Mouse (Mus musculus): ENCODE data around the gene Cacna1c. TPM values are rescaled to one million over a fixed set of nuclear protein-coding genes. Genes with fewer than 3 reads are reported as not detected.

Cacna1c gene
- polyA plus RNA-seq, 1 experiment: 16.7 TPM

DNA sequence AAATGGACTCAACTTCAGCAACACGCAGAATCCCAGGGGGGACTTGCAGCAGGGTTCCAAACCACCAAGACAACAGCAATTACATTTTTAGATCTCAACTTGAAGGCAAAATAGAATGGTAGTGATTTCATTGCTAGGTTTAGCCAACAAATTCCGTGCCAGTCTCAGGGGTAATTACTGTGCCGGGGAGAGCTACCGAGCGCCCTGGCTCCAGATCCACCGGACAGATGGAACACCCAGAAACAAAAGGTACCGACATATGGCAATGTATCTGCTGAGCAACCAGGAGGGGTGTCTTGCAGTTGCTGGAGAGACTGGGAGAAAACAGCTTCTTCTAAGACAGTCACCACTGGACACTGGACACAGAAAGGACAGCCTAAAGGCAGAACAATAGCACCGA lies 442.4 kb downstream of the Cacna1c start:
- Histone ChIP-seq H3K27me3 (ENCODE audit: control insufficient read depth, insufficient read depth, low read length) (no peaks in the 10 kb centered on the region), H3K27ac (ENCODE audit: insufficient read depth, low read length) (peak overlapping the region; percentile 88), H3K4me1 (ENCODE audit: control insufficient read depth, insufficient read depth, low read length) (peaks cover 39% of the 10 kb centered on the region), H3K4me3 (replicated peaks; ENCODE audit: insufficient read depth, low read depth, low read length) (no peak overlapping the region)
- TF ChIP-seq POLR2A (IDR thresholded peaks at IDR 0.05; ENCODE audit: borderline replicate concordance, insufficient read depth, low read length): no peak
- no peak for TF ChIP-seq CTCF (IDR thresholded peaks at IDR 0.05; ENCODE audit: borderline replicate concordance, insufficient read depth, low read depth, low read length)
- 8% methylated on average over 8 of the region's 8 CpGs for WGBS
- DNase-seq: peak; percentile 92 to 97

DNA sequence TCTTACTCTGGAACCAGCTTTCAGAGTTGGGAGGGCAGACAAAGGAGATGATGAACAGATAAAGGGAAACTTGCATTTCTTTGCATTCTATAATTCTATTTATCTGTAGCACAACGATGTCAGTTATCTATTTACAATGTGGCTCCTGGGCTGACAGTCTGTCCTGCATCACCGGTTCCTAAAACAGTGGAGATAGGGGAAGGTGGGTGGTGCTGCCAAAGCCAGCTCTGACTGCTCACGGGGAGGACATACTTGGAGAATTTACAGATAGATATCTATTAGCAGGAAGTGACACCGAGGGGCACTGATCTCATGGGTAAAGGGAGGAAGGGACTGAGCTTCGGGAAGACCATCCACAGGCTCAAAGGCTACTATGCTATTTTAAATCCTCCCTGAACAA lies 443.2 kb downstream of the Cacna1c start:
- DNase-seq: peak; percentile 49 to 51
- H3K4me3 ChIP-seq (replicated peaks; ENCODE audit: insufficient read depth, low read depth, low read length): no peak overlapping the region
- H3K27me3 ChIP-seq (ENCODE audit: control insufficient read depth, insufficient read depth, low read length): no peaks in the 10 kb centered on the region
- TF ChIP-seq POLR2A (IDR thresholded peaks at IDR 0.05; ENCODE audit: borderline replicate concordance, insufficient read depth, low read length) (no peak), CTCF (IDR thresholded peaks at IDR 0.05; ENCODE audit: borderline replicate concordance, insufficient read depth, low read depth, low read length) (no peak)
- peak overlapping the region; percentile 88 for H3K27ac ChIP-seq (ENCODE audit: insufficient read depth, low read length)
- 13% methylated on average over 5 of the region's 5 CpGs for WGBS
- H3K4me1 ChIP-seq (ENCODE audit: control insufficient read depth, insufficient read depth, low read length): peaks cover 36% of the 10 kb centered on the region

GRCm38 (mm10) chr6:118749285-118749684 lies 446.9 kb downstream of the Cacna1c start:
- TF ChIP-seq CTCF (IDR thresholded peaks at IDR 0.05; ENCODE audit: borderline replicate concordance, insufficient read depth, low read depth, low read length) (no peak), POLR2A (IDR thresholded peaks at IDR 0.05; ENCODE audit: borderline replicate concordance, insufficient read depth, low read length) (no peak)
- Histone ChIP-seq H3K27ac (ENCODE audit: insufficient read depth, low read length) (no peak overlapping the region), H3K4me1 (ENCODE audit: control insufficient read depth, insufficient read depth, low read length) (peaks cover 17% of the 10 kb centered on the region; the same call in 1 of the 2 replicates), H3K4me3 (replicated peaks; ENCODE audit: insufficient read depth, low read depth, low read length) (no peak overlapping the region), H3K27me3 (ENCODE audit: control insufficient read depth, insufficient read depth, low read length) (no peaks in the 10 kb centered on the region)
- WGBS: 100% methylated on average over 1 of the region's 1 CpGs
- no peak for DNase-seq

DNA sequence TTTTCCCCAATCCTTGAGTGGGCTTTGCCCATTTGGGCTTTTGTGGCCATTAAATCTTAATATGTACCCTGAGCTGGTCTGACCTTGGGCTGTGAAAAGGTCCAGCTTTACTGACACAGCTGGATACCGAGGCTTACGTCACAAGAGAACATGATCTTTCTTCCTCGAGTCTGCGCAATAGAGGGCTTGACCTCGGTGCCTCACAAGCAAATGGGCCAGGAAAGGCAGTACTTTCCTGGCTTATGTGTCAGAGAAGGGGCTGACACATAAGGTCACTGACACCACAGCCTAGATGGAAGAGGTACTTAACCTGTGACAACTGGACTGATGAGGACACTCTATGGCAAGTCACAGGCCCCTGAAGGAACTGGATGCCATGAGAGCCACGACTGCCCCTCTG lies 453.5 kb downstream of the Cacna1c start:
- no peak for DNase-seq
- Histone ChIP-seq H3K27ac (ENCODE audit: insufficient read depth, low read length) (no peak overlapping the region), H3K4me1 (ENCODE audit: control insufficient read depth, insufficient read depth, low read length) (peaks cover 2% of the 10 kb centered on the region; the same call in 1 of the 2 replicates), H3K4me3 (replicated peaks; ENCODE audit: insufficient read depth, low read depth, low read length) (no peak overlapping the region), H3K27me3 (ENCODE audit: control insufficient read depth, insufficient read depth, low read length) (no peaks in the 10 kb centered on the region)
- 93% methylated on average over 6 of the region's 6 CpGs for WGBS
- TF ChIP-seq CTCF (IDR thresholded peaks at IDR 0.05; ENCODE audit: borderline replicate concordance, insufficient read depth, low read depth, low read length) (no peak), POLR2A (IDR thresholded peaks at IDR 0.05; ENCODE audit: borderline replicate concordance, insufficient read depth, low read length) (no peak)

DNA sequence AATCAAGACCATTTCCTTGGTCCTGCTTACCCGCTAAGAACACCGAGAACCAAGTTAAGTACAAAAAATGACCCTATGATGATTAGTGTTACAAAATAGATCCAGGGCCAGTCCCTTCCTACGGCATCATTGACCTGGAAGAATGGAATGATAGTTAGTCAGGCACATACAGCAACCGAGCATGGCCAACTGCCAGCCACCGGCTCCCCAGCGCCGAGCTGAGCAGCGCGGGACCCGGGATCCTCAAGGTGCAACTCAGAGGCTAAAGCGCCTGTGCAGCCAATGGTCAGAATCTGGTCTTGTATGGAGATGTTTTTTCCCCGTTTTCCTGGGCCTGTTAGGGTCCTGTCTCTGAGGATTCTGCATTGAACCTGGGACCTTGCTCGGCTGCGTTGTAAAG lies 454.4 kb downstream of the Cacna1c start:
- no peak for TF ChIP-seq POLR2A (IDR thresholded peaks at IDR 0.05; ENCODE audit: borderline replicate concordance, insufficient read depth, low read length)
- WGBS: 87% methylated on average over 14 of the region's 14 CpGs
- no peaks in the 10 kb centered on the region for H3K27me3 ChIP-seq (ENCODE audit: control insufficient read depth, insufficient read depth, low read length)

GRCm38 (mm10) chr6:118739961-118740599 lies 456.1 kb downstream of the Cacna1c start:
- WGBS: 68% methylated on average over 9 of the region's 9 CpGs
- Histone ChIP-seq H3K4me1 (ENCODE audit: control insufficient read depth, insufficient read depth, low read length) (peaks cover 21% of the 10 kb centered on the region), H3K27ac (ENCODE audit: insufficient read depth, low read length) (no peak overlapping the region), H3K4me3 (replicated peaks; ENCODE audit: insufficient read depth, low read depth, low read length) (no peak overlapping the region), H3K27me3 (ENCODE audit: control insufficient read depth, insufficient read depth, low read length) (no peaks in the 10 kb centered on the region)
- TF ChIP-seq POLR2A (IDR thresholded peaks at IDR 0.05; ENCODE audit: borderline replicate concordance, insufficient read depth, low read length): no peak
- no peak for TF ChIP-seq CTCF (IDR thresholded peaks at IDR 0.05; ENCODE audit: borderline replicate concordance, insufficient read depth, low read depth, low read length)
- no peak for DNase-seq

More for the DNA sequence above, 454.4 kb downstream of the Cacna1c start:
- DNase-seq: no peak
- peaks cover 9% of the 10 kb centered on the region; the same call in 1 of the 2 replicates for H3K4me1 ChIP-seq (ENCODE audit: control insufficient read depth, insufficient read depth, low read length)
- no peak overlapping the region for H3K4me3 ChIP-seq (replicated peaks; ENCODE audit: insufficient read depth, low read depth, low read length)
- H3K27ac ChIP-seq (ENCODE audit: insufficient read depth, low read length): no peak overlapping the region

DNA sequence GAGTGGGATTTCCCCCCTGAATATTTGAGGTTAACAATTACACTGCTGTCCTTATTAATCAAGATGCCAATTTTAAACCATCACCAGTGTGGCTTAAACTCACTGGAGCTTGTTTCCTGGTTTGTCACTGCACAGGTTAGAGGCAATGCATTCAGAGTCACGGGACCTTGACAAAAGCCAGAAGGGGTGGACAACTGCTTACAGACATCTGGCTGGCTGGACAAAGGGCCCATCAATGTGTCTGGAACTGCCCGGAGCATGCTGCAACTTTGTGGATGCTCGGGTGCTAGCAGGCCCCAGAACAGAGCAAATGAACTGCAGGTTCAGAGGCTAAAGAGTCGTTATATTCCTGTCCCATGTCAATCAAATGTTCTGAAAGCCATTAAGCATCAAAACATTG lies 456.9 kb downstream of the Cacna1c start:
- no peak for DNase-seq
- Histone ChIP-seq H3K4me1 (ENCODE audit: control insufficient read depth, insufficient read depth, low read length) (peaks cover 27% of the 10 kb centered on the region), H3K27me3 (ENCODE audit: control insufficient read depth, insufficient read depth, low read length) (no peaks in the 10 kb centered on the region), H3K27ac (ENCODE audit: insufficient read depth, low read length) (no peak overlapping the region), H3K4me3 (replicated peaks; ENCODE audit: insufficient read depth, low read depth, low read length) (no peak overlapping the region)
- 76% methylated on average over 4 of the region's 4 CpGs for WGBS
- no peak for TF ChIP-seq CTCF (IDR thresholded peaks at IDR 0.05; ENCODE audit: borderline replicate concordance, insufficient read depth, low read depth, low read length)
- TF ChIP-seq POLR2A (IDR thresholded peaks at IDR 0.05; ENCODE audit: borderline replicate concordance, insufficient read depth, low read length): no peak

GRCm38 (mm10) chr6:118738656-118739055 lies 457.6 kb downstream of the Cacna1c start:
- Histone ChIP-seq H3K27ac (ENCODE audit: insufficient read depth, low read length) (no peak overlapping the region), H3K4me3 (replicated peaks; ENCODE audit: insufficient read depth, low read depth, low read length) (no peak overlapping the region), H3K4me1 (ENCODE audit: control insufficient read depth, insufficient read depth, low read length) (peaks cover 27% of the 10 kb centered on the region), H3K27me3 (ENCODE audit: control insufficient read depth, insufficient read depth, low read length) (no peaks in the 10 kb centered on the region)
- 39% methylated on average over 3 of the region's 3 CpGs for WGBS
- TF ChIP-seq CTCF (IDR thresholded peaks at IDR 0.05; ENCODE audit: borderline replicate concordance, insufficient read depth, low read depth, low read length) (no peak), POLR2A (IDR thresholded peaks at IDR 0.05; ENCODE audit: borderline replicate concordance, insufficient read depth, low read length) (no peak)
- no peak for DNase-seq
